Mouse (Mus musculus): ENCODE results near the gene Gm10490. TPM values are rescaled to one million over a fixed set of nuclear protein-coding genes. Genes with fewer than 3 reads are reported as not detected.

The Gm10490 gene
- polyA plus RNA-seq, 1 experiment: not detected

GRCm38 (mm10) chrX:7919601-7920383, 10.4 kb downstream of the Gm10490 start, which contains the start of gene Pcsk1n:
Gene Pcsk1n (plus strand): TSS chrX:7919822.
- DNase-seq (ENCODE audit: low read depth, low spot score): no peak
- WGBS: 19% methylated on average over 40 of the region's 40 CpGs

- DNase-seq (ENCODE audit: low read depth, low spot score): no peak
- WGBS: 23% methylated on average over 48 of the region's 48 CpGs
Measured at GRCm38 (mm10) chrX:7922032-7922431, 12.7 kb downstream of the Gm10490 start.

- 82% methylated on average over 6 of the region's 6 CpGs for WGBS
- DNase-seq (ENCODE audit: low read depth, low spot score): no peak
Measured at GRCm38 (mm10) chrX:7926266-7926665, 16.9 kb downstream of the Gm10490 start.

GRCm38 (mm10) chrX:7927116-7927515, 17.8 kb downstream of the Gm10490 start:
- DNase-seq (ENCODE audit: low read depth, low spot score): no peak
- WGBS: 33% methylated on average over 10 of the region's 10 CpGs

GRCm38 (mm10) chrX:7928270-7928790, 19.0 kb downstream of the Gm10490 start, which contains the start of gene Eras:
Gene Eras (minus strand): TSS chrX:7928607.
- no peak for DNase-seq (ENCODE audit: low read depth, low spot score)
- 35% methylated on average over 16 of the region's 19 CpGs for WGBS

GRCm38 (mm10) chrX:7936874-7937273, 27.5 kb downstream of the Gm10490 start:
- 56% methylated on average over 11 of the region's 11 CpGs for WGBS
- no peak for DNase-seq (ENCODE audit: low read depth, low spot score)

- WGBS: 90% methylated on average over 6 of the region's 6 CpGs
- no peak for DNase-seq (ENCODE audit: low read depth, low spot score)
Measured at GRCm38 (mm10) chrX:7937667-7938066, 28.3 kb downstream of the Gm10490 start.

- 70% methylated on average over 8 of the region's 8 CpGs for WGBS
Measured at GRCm38 (mm10) chrX:7945618-7946017, 36.3 kb downstream of the Gm10490 start.

GRCm38 (mm10) chrX:7947108-7947899, 38.0 kb downstream of the Gm10490 start, which contains the start of gene Hdac6:
Gene Hdac6 (minus strand): TSS chrX:7947889.
- no peak for DNase-seq (ENCODE audit: low read depth, low spot score)

More at GRCm38 (mm10) chrX:7945618-7946017, 36.3 kb downstream of the Gm10490 start:
- DNase-seq (ENCODE audit: low read depth, low spot score): no peak

GRCm38 (mm10) chrX:7947900-7948492, 38.7 kb downstream of the Gm10490 start:
- peak; percentile 53 for DNase-seq (ENCODE audit: low read depth, low spot score)
- WGBS: 17% methylated on average over 38 of the region's 38 CpGs

More at GRCm38 (mm10) chrX:7947108-7947899, 38.0 kb downstream of the Gm10490 start, which contains the start of gene Hdac6:
- 21% methylated on average over 37 of the region's 37 CpGs for WGBS

- 89% methylated on average over 7 of the region's 7 CpGs for WGBS
- DNase-seq (ENCODE audit: low read depth, low spot score): no peak
Measured at GRCm38 (mm10) chrX:7950091-7950490, 40.7 kb downstream of the Gm10490 start.

GRCm38 (mm10) chrX:7958868-7959267, 49.5 kb downstream of the Gm10490 start:
- DNase-seq (ENCODE audit: low read depth, low spot score): no peak
- WGBS: 83% methylated on average over 9 of the region's 9 CpGs

Other genes starting within 250 kb of the Gm10490 start
- 278 and 316 TPM in 2 replicates for gene Plp2, start 238.2 kb upstream of the Gm10490 start, polyA plus RNA-seq (2012; rRNA removed)
- 1.0 and 1.1 TPM in 2 replicates for gene Magix, start 228.3 kb upstream of the Gm10490 start, polyA plus RNA-seq (2012; rRNA removed)
- gene Gpkow, start 212.4 kb upstream of the Gm10490 start, polyA plus RNA-seq (2012; rRNA removed): 5.3 and 7.4 TPM in 2 replicates
- gene Wdr45, start 195.2 kb upstream of the Gm10490 start, polyA plus RNA-seq (2012; rRNA removed): 27.0 and 38.0 TPM in 2 replicates
- gene Gm45208, start 187.3 kb upstream of the Gm10490 start, polyA plus RNA-seq (2012; rRNA removed): 0.10 TPM in 1 of 2 replicates, not detected in the other
- 28.5 and 28.9 TPM in 2 replicates for gene Praf2, start 181.1 kb upstream of the Gm10490 start, polyA plus RNA-seq (2012; rRNA removed)
- 10.2 and 20.5 TPM in 2 replicates for gene Ccdc120, start 158.6 kb upstream of the Gm10490 start, polyA plus RNA-seq (2012; rRNA removed)
- 12.4 and 17.6 TPM in 2 replicates for gene Tfe3, start 147.0 kb upstream of the Gm10490 start, polyA plus RNA-seq (2012; rRNA removed)
- 19.5 and 33.3 TPM in 2 replicates for gene Gripap1, start 119.8 kb upstream of the Gm10490 start, polyA plus RNA-seq (2012; rRNA removed)
- 1.0 and 1.2 TPM in 2 replicates for gene Kcnd1, start 87.3 kb upstream of the Gm10490 start, polyA plus RNA-seq (2012; rRNA removed)
- 31.4 and 35.7 TPM in 2 replicates for gene Otud5, start 68.2 kb upstream of the Gm10490 start, polyA plus RNA-seq (2012; rRNA removed)
- gene Pim2, start 31.3 kb upstream of the Gm10490 start, polyA plus RNA-seq (2012; rRNA removed): 13.4 and 13.8 TPM in 2 replicates
- 118 and 125 TPM in 2 replicates for gene Slc35a2, start 25.5 kb upstream of the Gm10490 start, polyA plus RNA-seq (2012; rRNA removed)
- gene Pqbp1, start 10.3 kb upstream of the Gm10490 start, polyA plus RNA-seq (2012; rRNA removed): 38.8 and 48.6 TPM in 2 replicates
- 38.0 and 40.1 TPM in 2 replicates for gene Timm17b, start 10.2 kb upstream of the Gm10490 start, polyA plus RNA-seq (2012; rRNA removed)
- gene Gm10491, start 1.7 kb upstream of the Gm10490 start, polyA plus RNA-seq (2012; rRNA removed): not detected in 2 replicates
- 4.3 and 6.0 TPM in 2 replicates for gene Pcsk1n, start 10.3 kb downstream of the Gm10490 start, polyA plus RNA-seq (2012; rRNA removed)
- not detected in 2 replicates for gene Eras, start 19.1 kb downstream of the Gm10490 start, polyA plus RNA-seq (2012; rRNA removed)
- gene Hdac6, start 38.3 kb downstream of the Gm10490 start, polyA plus RNA-seq (2012; rRNA removed): 10.8 and 12.5 TPM in 2 replicates
- 0.05 and 0.14 TPM in 2 replicates for gene Gata1, start 68.5 kb downstream of the Gm10490 start, polyA plus RNA-seq (2012; rRNA removed)
- gene Glod5, start 109.0 kb downstream of the Gm10490 start, polyA plus RNA-seq (2012; rRNA removed): 65.2 and 101 TPM in 2 replicates
- 19.4 and 22.3 TPM in 2 replicates for gene Suv39h1, start 165.2 kb downstream of the Gm10490 start, polyA plus RNA-seq (2012; rRNA removed)
- gene Was, start 181.0 kb downstream of the Gm10490 start, polyA plus RNA-seq (2012; rRNA removed): 5.3 and 7.2 TPM in 2 replicates
- 38.4 and 74.3 TPM in 2 replicates for gene Wdr13, start 223.3 kb downstream of the Gm10490 start, polyA plus RNA-seq (2012; rRNA removed)
- 76.6 and 101 TPM in 2 replicates for gene Rbm3, start 236.3 kb downstream of the Gm10490 start, polyA plus RNA-seq (2012; rRNA removed)